ENCODE assay signal across 31 mouse cellular contexts in the genomic region with DNA sequence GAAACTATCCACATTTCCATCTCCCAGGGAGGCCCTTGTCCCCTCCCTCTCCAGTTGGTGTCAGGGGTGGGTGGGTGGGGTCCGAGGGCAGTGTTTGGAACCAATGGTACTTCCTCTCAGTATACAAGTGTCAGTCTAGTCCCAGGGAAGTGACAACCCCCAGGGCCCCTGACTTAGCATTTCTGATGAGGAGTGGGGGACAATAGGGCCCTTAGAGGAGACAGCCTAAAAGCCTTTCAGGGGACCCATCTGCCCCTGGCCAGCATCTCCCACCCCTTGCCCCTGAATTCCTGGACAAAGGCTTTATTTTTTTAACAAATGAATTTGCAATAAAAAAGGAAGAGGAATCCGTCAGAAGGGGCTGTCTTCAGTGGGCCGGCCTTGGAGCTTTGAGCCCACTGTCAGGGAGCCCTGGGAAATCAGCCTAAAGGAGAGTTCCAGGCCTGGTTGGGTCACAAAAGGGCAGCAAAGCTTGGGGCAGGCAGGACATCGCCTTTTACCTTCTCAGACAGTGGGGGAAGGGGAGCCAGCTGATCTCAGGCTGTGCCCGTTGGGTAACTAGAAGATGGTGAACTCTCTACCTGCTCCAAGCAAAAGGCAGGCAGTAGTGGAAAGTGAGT.
DNase-seq lines count a peak whose midpoint lies in the region; ATAC-seq lines count a peak whose summit lies in the region.
"Had no signal": no experiment of that assay in that cellular context is flagged by ENCODE, and none has a peak within 500 bp of the region (broad histone marks: within the 10 kb centered on the region; RNA-seq: fewer than 3 reads in every experiment).

No protein-coding gene starts in this region.

- peak overlapping the region; percentile 92 for H3K27ac ChIP-seq in hindbrain, embryonic 10.5 days
- no peak overlapping the region for H3K27ac ChIP-seq in hindbrain, embryonic 14.5 days
- peak overlapping the region; percentile 54; the same call in 1 of the 2 replicates for H3K27ac ChIP-seq in midbrain, embryonic 12.5 days (replicated peaks)
- no peak overlapping the region for H3K27ac ChIP-seq in midbrain, embryonic 16.5 days (ENCODE audit: low read length)
- H3K27ac ChIP-seq: embryonic facial prominence, embryonic 15.5 days; heart, adult 2 months; limb, embryonic 10.5 days; limb, embryonic 15.5 days; liver, embryonic 13.5 days; neural tube, embryonic 13.5 days; stomach, embryonic 15.5 days had no signal

- H3K4me1 ChIP-seq in hindbrain, embryonic 10.5 days (replicated peaks), result peaks cover 41% of the 10 kb centered on the region
- H3K4me1 ChIP-seq in hindbrain, embryonic 14.5 days (replicated peaks; ENCODE audit: control insufficient read depth, insufficient read depth, low read length), result no peaks in the 10 kb centered on the region
- peaks cover 10% of the 10 kb centered on the region; the same call in 1 of the 2 replicates for H3K4me1 ChIP-seq in midbrain, embryonic 12.5 days
- H3K4me1 ChIP-seq in midbrain, embryonic 16.5 days (ENCODE audit: control insufficient read depth, insufficient read depth, low read length), result no peaks in the 10 kb centered on the region
- H3K4me1 ChIP-seq: embryonic facial prominence, embryonic 15.5 days; limb, embryonic 10.5 days; limb, embryonic 15.5 days; liver, embryonic 13.5 days; neural tube, embryonic 13.5 days; stomach, embryonic 15.5 days had no signal

- no peak overlapping the region for H3K4me2 ChIP-seq in hindbrain, embryonic 14.5 days (replicated peaks)
- H3K4me2 ChIP-seq in midbrain, embryonic 12.5 days (replicated peaks), result no peak overlapping the region
- H3K4me2 ChIP-seq in midbrain, embryonic 16.5 days (ENCODE audit: low read length), result no peak overlapping the region
- H3K4me2 ChIP-seq: embryonic facial prominence, embryonic 15.5 days; heart, embryonic 12.5 days; limb, embryonic 15.5 days; liver, embryonic 13.5 days; neural tube, embryonic 13.5 days; stomach, embryonic 15.5 days had no signal

- peak; percentile 80 for DNase-seq in hindbrain, embryonic 10.5 days (ENCODE audit: low spot score)
- DNase-seq in hindbrain, embryonic 14.5 days (ENCODE audit: low spot score), result no peak
- peak; percentile 72 for DNase-seq in embryo, embryonic 10.5 days (ENCODE audit: low spot score)
- peak; percentile 23 for DNase-seq in mesoderm, embryonic 11.5 days (ENCODE audit: low read depth, low spot score)
- no peak for DNase-seq in adipocyte (ENCODE audit: low spot score)
- DNase-seq: adrenal gland, postnatal 25 days; cerebellum, adult 2 months; cerebellum, postnatal 14 days; gastrocnemius, postnatal 25 days; heart, adult 2 months; heart, postnatal 4 days; kidney, adult 11 months; kidney, postnatal 14 days; layer of hippocampus, adult 9-11 months; liver, embryonic 13.5 days; lung, adult 18-20 months; lung, postnatal 4 days; retina, postnatal 1 day; right cerebral cortex, postnatal 14 days had no signal

- no peak for ATAC-seq in hindbrain, embryonic 14.5 days (ENCODE audit: low FRiP score)
- ATAC-seq in midbrain, embryonic 12.5 days (ENCODE audit: low FRiP score, low read depth), result peak; percentile 79
- no peak for ATAC-seq in midbrain, embryonic 16.5 days
- ATAC-seq: forebrain, embryonic 14.5 days; lung, postnatal 0 days; Patski had no signal

- no peaks in the 10 kb centered on the region for H3K27me3 ChIP-seq in hindbrain, embryonic 10.5 days (ENCODE audit: insufficient read depth, poor library complexity, severe bottlenecking)
- H3K27me3 ChIP-seq in hindbrain, embryonic 14.5 days (ENCODE audit: control insufficient read depth, insufficient read depth, low read length), result no peaks in the 10 kb centered on the region
- H3K27me3 ChIP-seq in midbrain, embryonic 12.5 days, result no peaks in the 10 kb centered on the region
- H3K27me3 ChIP-seq in midbrain, embryonic 16.5 days (ENCODE audit: control insufficient read depth, insufficient read depth, low read depth, low read length), result no peaks in the 10 kb centered on the region
- H3K27me3 ChIP-seq: embryonic facial prominence, embryonic 15.5 days; heart, embryonic 12.5 days; limb, embryonic 15.5 days; liver, embryonic 13.5 days; neural tube, embryonic 13.5 days; Patski; stomach, embryonic 15.5 days had no signal

- no peaks in the 10 kb centered on the region for H3K9me3 ChIP-seq in hindbrain, embryonic 10.5 days
- no peaks in the 10 kb centered on the region for H3K9me3 ChIP-seq in hindbrain, embryonic 14.5 days (ENCODE audit: control insufficient read depth, low read length)
- H3K9me3 ChIP-seq in midbrain, embryonic 12.5 days, result no peaks in the 10 kb centered on the region
- H3K9me3 ChIP-seq in midbrain, embryonic 16.5 days (replicated peaks; ENCODE audit: control insufficient read depth, low read length, poor library complexity, severe bottlenecking), result no peaks in the 10 kb centered on the region
- H3K9me3 ChIP-seq: embryonic facial prominence, embryonic 15.5 days; heart, embryonic 12.5 days; limb, embryonic 10.5 days; limb, embryonic 15.5 days; liver, embryonic 13.5 days; neural tube, embryonic 13.5 days; stomach, embryonic 15.5 days had no signal

- 15% methylated on average over 5 of the region's 5 CpGs for WGBS in hindbrain, embryonic 10.5 days
- 13% methylated on average over 5 of the region's 5 CpGs for WGBS in hindbrain, embryonic 14.5 days
- 17% methylated on average over 5 of the region's 5 CpGs for WGBS in midbrain, embryonic 12.5 days
- WGBS in midbrain, embryonic 16.5 days, result 22% methylated on average over 5 of the region's 5 CpGs

- no peaks in the 10 kb centered on the region for H3K36me3 ChIP-seq in hindbrain, embryonic 10.5 days
- no peaks in the 10 kb centered on the region for H3K36me3 ChIP-seq in hindbrain, embryonic 14.5 days (replicated peaks; ENCODE audit: control insufficient read depth, insufficient read depth)
- H3K36me3 ChIP-seq in midbrain, embryonic 12.5 days, result no peaks in the 10 kb centered on the region
- H3K36me3 ChIP-seq in midbrain, embryonic 16.5 days (ENCODE audit: control insufficient read depth, insufficient read depth, low read length), result no peaks in the 10 kb centered on the region
- H3K36me3 ChIP-seq: embryonic facial prominence, embryonic 15.5 days; heart, embryonic 12.5 days; limb, embryonic 10.5 days; limb, embryonic 15.5 days; liver, embryonic 13.5 days; neural tube, embryonic 13.5 days; stomach, embryonic 15.5 days had no signal

- no peak overlapping the region for H3K9ac ChIP-seq in hindbrain, embryonic 14.5 days
- 0 out of 2 replicates have a peak overlapping the region, but pooled peaks have one; percentile 15 for H3K9ac ChIP-seq in midbrain, embryonic 12.5 days (replicated peaks)
- no peak overlapping the region for H3K9ac ChIP-seq in midbrain, embryonic 16.5 days (ENCODE audit: low read depth, low read length)
- H3K9ac ChIP-seq: embryonic facial prominence, embryonic 15.5 days; heart, embryonic 12.5 days; limb, embryonic 15.5 days; liver, embryonic 13.5 days; neural tube, embryonic 13.5 days; stomach, embryonic 15.5 days had no signal

- H3K4me3 ChIP-seq in hindbrain, embryonic 10.5 days, result no peak overlapping the region
- H3K4me3 ChIP-seq in hindbrain, embryonic 14.5 days (replicated peaks; ENCODE audit: low read length), result no peak overlapping the region
- H3K4me3 ChIP-seq in midbrain, embryonic 12.5 days, result no peak overlapping the region
- H3K4me3 ChIP-seq in midbrain, embryonic 16.5 days (ENCODE audit: low read depth, low read length), result no peak overlapping the region
- H3K4me3 ChIP-seq: embryonic facial prominence, embryonic 15.5 days; heart, adult 2 months; heart, embryonic 12.5 days; limb, embryonic 10.5 days; limb, embryonic 15.5 days; liver, embryonic 13.5 days; myocyte; neural tube, embryonic 13.5 days; stomach, embryonic 15.5 days had no signal

Comparison
In these comparisons a context has a peak if more than half of its experiments do, and no peak if none do; other contexts are left out.
1. DNase-seq: peak in hindbrain, embryonic 10.5 days (single experiment), embryo, embryonic 10.5 days (single experiment) and mesoderm, embryonic 11.5 days (single experiment); none in hindbrain, embryonic 14.5 days (single experiment) and adipocyte (single experiment).
2. H3K27ac ChIP-seq: peak in hindbrain, embryonic 10.5 days (single experiment) and midbrain, embryonic 12.5 days (single experiment); none in hindbrain, embryonic 14.5 days (single experiment) and midbrain, embryonic 16.5 days (single experiment).